Mouse (Mus musculus) neural tube, embryonic 10.5 days (tissue): Measurements from ENCODE around the gene Ranbp3.
"Not testable (repeated sequence)": the region's sequence is repeated elsewhere in the genome, so short reads cannot be mapped to it uniquely, and the experiment has no call there.

Source experiments
- DNase-seq: peaks from one replicate; pipeline ENCODE4 v3.0.0-alpha.2; 2017; ENCODE audit warnings: low spot score; ENCODE audit errors: extremely low spot score

The Ranbp3 gene

DNA sequence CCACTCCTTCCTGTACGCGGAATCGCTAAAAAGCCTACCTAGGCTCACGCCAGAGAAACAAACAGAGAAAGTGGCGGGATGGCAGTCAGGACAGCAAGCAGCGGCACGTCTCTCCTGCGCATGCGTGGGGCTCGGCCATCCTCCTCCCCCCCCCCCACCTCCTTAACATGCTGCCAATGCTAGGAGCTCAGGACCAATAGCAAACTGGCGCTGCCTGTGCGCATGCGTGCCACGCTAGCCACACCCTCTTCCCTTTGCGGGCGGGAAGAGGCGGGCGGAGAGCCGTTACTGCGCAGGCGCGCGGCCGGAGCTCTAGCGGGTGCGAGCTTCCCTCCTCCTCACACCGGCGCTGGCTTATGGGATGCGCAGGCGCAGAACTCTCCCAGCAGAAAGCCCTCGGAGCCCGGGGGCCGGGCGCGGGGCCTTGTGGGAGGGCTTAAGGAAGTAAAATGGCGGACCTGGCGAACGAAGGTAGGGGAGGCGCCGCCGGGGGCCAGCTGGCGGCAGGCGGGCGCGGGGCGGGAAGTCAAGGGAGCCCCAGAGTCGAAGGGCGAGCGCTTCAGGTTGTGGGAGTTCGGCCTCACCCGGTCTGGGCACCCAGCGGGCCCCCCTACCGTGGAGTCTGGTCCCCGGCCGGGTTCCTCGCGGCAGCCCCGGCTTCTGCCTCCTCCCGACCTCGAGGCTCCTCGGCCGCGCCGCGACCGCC, at the start of gene Ranbp3:
Ranbp3 (plus strand) TSS at position 354 of the 706 bp plus-strand sequence.
- DNase-seq = peak; percentile 100

DNA sequence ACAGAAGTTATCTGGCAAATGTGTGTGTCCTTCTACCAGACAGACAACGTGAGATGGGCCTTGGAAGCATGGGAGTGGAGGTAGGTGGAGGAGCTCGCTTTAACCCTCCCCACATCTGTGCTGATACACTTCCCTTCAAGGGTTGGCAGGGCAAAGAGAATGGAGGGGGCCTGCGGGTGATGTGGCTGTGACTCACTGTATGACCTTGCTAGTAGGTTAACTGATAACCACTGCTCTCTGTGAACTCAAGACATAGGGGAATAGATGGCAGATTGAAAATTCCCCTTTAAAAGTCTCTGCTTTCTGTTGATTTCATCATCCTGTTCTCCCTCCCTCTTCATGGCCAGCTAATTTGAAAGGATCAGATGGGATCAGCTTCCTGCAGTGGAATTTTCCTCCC, 47.6 kb upstream of the Ranbp3 start:
- no peak for DNase-seq

DNA sequence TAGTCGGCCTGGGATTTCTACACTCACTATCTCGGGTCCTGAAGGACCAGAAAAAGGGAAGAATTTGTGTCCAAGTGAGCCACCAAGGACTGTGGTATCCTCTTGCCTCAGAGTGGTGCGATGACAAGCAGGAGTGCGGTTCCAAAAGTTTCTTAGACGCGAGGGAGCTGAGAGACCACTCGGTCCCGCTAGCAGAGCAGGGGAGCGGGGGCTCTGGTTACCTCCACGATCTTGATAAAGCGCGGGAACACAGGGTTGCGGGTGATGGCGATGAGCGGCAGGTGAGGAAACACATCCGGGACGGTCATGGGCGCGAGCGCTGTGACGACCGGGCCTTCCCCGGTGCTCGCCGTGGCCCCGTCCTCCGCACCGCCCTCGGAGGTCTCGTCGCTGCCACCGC, 46.8 kb upstream of the Ranbp3 start:
- no peak for DNase-seq

DNA sequence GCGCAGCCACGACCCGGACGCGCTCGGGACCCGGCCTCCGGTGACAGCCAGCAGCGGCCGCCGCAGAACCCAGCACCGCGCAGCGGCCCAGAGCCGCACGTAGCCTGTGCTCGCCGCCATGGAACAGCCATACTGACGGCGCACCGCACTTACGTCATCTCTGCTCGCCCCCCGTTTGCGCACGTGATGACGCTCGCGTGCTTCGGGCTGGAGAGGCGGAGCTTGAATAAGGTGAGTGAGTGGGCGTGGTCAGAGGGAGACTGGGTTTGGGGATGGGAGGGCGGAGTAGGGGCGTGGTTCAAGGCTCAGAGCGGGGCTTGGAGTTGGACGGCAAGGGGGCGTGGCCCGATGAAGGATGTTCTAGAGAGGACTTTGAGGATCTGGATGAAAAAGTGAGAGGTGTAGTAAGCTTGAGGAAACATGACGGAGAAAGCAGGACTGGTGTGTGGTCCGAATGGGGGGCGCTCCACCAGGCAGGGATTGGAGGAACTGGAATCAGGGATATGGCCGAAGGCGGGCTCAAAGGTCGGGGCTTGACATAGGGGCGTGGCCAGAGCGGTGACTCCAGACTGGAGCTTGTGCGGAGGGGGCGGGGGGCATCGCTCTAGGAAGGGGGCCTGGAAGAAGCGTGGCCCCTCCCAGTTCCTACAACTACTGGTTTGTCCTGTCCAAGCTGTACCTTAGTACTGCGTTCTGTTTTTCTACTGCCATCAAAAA, 46.2 kb upstream of the Ranbp3 start, which contains the start of gene Lonp1:
Lonp1 (minus strand) TSS at position 134 of the 717 bp plus-strand sequence.
- peak; percentile 99 for DNase-seq

DNA sequence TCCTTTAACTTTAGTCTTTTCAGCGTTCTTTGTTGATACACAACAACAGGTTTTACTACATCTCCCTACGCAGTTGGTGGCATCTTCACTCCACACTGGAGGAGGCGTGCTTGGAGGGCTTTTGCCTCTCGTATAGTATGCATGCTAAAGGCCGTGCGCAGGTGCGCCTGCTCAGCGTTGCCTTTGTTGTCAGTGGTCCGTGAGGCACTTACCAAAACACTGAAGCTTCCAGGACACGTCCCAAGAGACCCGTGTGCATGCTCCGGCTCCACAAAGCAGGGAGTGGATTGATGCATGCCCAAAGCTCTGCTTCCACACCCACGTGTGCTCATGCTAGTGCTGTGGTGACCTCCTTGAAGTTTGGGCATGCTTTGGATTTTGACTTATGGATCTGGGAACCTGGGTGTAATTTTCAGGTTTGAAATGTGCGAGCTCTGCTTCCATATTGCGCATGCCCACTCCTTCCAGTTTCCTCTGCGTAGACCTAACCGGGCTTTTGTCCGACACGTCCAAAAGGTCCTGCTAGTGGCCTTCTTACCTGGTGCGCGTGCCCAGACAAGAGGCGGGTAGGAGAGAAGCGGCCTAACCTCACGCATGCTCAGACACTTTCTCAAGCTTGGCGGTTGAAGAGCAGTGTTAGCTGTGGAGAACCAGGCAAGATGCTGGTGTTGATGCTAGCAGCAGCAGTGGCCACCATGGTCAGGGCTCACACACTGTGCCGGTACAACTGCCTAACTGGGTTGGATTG, 45.4 kb upstream of the Ranbp3 start, which contains the start of gene Catsperd:
Catsperd (plus strand) TSS at position 614 of the 748 bp plus-strand sequence.
- peak; percentile 45 for DNase-seq

DNA sequence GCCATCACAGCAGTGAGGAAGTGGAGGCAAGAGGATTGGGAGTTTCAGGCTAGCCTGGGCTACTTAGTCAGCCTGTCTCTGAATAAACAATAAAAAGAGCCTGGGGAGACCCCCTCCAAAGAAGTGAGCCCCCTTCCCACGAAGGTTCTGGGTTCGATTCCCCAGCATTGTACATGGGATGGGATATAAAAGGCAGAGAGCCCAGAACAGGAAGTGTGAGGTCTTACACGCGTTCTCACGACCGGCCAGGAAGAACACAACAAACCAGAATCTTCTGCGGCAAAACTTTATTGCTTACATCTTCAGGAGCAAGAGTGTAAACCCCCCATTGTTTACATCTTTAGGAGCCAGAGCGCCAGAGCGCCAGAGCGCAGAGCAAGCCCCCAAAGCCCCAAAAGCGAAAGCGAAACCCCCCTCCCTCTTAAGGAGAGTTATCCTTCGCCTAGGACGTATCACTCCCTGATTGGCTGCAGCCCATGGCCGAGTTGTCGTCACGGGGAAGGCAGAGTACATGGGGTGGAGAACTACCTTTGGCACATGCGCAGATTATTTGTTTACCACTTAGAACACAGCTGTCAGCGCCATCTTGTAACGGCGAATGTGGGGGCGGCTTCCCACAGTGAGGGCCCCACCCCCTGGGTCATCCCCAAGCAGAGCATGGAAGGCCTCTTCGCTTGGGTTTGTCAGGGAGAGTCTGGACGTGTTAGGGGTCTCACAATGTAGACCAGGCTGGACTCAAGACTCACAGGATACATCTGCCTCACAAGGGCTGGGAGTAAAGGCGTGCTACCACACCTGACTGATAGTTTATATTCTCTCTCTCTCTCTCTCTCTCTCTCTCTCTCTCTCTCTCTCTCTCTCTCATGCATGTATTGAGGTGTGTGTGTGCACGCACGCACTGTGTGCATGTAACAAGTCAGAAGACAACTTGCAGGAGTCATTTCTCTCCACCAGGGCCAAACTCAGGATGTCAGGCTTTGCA, 43.0 kb upstream of the Ranbp3 start:
- not testable (repeated sequence) for DNase-seq

DNA sequence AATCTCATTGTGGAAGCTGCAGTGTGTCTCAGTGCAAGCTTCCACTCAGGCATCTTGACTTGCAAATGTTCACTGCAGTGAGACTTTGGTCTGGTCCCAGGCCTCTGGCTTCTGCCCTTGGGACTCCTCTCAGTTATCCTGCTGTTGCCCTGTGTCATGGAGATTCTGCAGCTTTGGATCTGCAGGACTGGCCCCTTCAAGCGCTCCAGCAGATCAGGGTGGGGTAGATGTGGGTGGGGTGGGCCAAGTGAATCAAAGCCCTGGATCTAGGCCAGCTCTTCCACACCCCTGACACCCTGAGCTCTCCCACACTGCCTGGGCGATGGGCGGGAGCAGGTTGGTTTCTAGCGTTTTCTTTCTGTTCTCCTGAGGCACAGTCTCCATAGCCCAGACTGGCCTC, 41.3 kb upstream of the Ranbp3 start:
- no peak for DNase-seq

DNA sequence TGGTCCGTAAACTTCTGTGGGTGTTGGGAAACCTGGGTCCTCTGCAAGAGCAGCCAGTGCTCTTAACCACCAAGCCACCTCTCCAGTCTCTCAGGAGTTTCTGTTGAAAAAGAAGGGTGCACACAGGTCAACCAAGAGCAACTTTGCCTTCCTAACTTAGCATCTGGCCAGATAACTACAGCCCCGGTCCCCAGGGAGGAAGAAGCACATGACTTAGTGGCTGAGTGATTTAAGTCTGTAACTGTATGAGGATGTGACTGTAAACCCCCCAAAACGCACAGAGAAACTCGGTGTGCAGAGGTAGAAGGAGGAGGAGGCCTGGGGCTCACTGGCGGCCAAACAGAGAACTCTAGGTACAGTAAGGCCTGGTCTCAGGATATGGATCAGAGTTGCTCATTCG, 39.1 kb upstream of the Ranbp3 start:
- DNase-seq = no peak

DNA sequence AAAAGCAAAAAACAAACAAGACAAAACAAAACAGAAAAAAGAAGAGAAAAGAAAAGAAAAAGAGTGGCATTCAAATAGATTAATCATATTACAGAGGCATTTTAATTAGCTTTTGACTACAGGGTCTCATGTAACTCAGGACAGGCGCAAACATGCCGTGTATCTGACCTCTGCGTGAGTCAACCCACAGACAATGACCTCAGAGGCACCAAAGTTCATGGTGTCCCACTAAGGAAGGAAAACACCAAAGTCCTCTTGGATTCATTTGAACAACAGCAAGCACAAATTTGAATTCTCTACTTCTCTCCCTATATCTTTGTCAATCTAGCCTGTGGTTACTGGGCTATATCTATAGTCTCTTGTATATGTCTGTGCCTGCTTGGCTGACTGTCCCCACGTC, 29.9 kb upstream of the Ranbp3 start:
- no peak for DNase-seq

DNA sequence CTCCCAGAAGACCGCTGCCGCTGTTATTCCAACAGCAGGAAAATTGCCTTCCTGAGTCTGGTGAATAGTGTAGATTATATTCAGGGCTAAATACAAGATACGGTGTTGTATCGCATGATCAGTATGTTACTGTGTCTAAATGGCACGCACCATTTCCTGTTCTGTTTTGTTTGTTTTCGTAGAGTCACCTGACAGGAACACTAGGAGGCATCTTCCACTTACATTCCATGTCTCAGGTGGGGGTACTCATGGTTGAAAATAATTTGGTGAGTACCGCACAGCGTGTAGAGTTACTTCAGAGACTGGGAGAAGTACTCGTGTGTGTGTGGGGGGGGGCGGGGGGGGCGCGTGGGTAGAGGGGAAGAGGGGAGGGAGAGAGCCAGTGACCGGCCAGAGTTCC, 25.5 kb upstream of the Ranbp3 start:
- DNase-seq = no peak

DNA sequence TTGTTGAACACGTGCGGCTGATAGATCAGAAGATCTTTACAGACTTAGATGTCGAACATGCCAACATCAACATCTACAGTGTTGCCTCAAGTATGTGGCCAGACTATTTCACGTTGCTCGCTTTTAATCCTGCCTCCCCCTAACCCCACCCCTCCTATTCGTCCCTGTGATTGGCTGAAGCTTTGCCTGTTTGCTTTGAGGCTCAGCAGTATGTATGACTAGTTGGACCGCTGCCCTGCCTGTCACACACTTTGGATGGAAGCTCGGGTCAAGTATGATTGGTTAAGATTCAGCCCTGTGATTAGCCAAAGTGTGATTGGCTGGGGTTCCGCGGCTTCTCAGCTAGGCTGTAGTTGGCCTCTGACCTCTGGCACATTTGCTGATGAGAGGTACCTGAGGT, 21.3 kb upstream of the Ranbp3 start:
- no peak for DNase-seq

DNA sequence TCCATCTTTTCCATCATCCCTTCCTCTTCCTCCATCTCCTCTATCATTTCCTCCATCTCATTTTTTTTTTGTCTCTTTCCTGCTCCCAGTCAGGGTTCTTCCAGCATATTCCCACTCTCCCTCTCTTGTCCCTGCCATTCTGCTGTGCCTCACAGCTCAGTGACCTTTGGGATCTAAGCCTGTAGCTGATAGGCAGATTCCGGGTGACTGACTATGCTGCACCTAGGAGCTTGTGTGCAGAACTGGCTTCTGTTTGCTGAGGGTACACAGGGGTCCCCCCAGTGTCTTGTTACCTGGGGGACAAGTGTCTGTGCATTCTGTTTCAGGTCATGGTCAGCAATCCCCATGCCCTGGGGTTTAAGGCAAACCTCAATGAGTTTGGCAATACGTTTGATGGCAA, 18.3 kb upstream of the Ranbp3 start:
- no peak for DNase-seq

DNA sequence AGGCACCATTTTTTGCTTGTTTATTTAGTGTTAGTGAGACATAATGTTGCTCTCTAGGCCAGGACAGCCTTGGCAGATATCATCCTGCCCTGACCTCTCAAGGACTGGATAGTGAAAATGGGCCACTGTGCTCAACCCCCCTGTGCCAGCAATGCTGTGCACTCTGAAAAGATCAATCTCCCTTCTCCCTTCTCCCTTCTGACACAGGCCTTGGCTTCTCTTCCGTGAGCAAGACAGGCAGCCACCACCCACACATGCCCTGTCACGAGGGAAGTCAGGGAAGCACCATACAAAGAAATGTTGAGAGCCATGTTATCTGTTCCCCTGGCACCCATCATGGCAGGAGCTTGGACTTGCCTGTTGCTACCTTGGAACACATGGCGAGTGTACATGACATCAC, 17.8 kb upstream of the Ranbp3 start:
- DNase-seq = no peak

DNA sequence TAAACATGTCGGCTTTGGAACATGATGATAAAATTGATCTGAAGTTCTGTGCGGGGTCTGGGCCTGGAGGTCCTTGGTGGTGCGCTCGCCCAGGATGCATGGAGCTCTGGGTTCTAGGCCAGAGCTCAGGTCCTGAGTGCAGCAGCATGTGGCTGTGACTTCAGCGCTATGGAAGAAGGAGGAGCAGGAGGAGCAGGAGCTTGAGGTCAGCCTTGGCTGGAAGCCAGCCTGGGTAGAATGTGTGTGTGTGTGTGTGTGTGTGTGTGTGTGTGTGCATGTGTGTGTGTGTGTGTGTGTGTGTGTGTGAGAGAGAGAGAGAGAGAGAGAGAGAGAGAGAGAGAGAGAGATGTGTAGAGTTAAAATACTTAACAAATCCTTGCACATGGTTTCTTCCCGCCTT, 16.9 kb upstream of the Ranbp3 start:
- no peak for DNase-seq

DNA sequence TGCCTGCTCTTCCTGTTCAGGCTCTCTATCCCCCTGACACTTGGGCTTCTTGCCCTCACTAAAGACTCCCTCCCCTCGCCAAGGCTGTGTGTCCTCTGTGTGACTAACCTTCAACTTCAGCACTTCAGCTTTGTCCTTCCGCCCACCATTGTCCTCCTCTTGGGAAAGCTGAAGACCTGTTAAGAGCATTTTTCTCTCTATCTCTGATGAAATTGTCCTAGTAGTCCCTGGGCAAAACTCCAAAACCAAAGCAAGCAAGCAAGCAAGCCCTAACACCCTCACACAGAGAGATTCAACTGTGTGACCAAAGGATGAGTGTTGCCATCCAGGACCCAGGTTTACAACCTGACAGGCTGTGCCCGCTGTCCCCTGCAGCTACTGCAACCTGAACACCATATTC, 9.4 kb upstream of the Ranbp3 start:
- no peak for DNase-seq

DNA sequence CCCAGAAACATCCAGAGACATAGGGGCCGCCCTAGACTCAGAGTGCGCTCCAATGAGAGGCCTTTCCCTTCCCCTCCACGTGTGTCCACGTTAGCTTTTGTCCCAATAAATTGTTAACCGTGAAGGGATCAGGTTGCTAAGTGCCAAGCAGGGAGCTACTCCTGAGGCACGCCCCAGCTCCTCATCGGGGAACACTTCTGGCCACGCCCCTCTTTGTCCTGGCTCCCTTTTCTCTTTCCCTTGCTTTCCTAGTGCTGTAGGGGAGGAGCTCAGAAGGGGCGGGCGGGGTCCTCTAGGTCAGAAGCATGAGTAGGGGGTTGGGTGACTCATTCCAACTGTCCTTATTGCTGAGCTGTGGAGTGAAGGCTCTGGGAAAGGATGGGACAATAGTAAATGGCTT, 8.8 kb upstream of the Ranbp3 start:
- DNase-seq = peak; percentile 43

DNA sequence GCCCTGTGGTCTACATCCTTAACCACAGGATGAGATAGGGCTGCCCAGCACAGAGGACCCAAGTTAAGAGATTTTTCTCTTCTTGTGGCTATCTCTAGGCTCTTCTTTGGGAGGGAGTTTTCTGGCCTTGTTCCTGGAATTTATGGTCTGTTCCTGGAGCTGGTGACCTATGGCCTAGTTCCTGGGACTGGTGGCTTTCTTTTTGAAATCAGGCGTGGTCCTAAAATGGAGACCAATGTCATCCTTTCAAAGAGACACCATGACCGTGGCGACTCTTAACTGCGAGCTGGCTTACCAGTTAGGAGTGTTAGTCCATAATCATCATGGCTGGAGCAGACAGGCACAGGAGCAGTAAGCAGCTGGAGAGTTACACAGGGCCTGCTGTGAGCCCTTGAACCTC, 6.7 kb upstream of the Ranbp3 start:
- no peak for DNase-seq

DNA sequence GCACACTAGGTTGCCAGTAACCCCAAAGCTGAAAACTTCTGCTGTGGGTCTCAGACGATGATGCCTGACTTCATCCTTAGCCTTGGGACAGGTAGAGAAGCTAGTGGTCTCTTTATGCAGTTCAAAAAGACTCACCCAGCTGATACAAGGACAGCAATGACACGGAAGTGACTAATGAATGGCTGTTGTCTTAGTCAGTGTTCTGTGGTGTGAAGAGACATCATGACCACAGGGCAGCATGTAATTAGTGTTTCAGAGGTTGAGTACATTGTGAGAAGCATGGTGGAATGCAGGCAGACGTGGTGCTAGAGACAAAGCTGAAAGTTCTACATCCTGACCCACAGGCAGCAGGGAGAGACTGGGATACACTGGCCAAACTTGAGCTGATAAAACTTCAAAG, 5.5 kb upstream of the Ranbp3 start:
- DNase-seq = no peak

DNA sequence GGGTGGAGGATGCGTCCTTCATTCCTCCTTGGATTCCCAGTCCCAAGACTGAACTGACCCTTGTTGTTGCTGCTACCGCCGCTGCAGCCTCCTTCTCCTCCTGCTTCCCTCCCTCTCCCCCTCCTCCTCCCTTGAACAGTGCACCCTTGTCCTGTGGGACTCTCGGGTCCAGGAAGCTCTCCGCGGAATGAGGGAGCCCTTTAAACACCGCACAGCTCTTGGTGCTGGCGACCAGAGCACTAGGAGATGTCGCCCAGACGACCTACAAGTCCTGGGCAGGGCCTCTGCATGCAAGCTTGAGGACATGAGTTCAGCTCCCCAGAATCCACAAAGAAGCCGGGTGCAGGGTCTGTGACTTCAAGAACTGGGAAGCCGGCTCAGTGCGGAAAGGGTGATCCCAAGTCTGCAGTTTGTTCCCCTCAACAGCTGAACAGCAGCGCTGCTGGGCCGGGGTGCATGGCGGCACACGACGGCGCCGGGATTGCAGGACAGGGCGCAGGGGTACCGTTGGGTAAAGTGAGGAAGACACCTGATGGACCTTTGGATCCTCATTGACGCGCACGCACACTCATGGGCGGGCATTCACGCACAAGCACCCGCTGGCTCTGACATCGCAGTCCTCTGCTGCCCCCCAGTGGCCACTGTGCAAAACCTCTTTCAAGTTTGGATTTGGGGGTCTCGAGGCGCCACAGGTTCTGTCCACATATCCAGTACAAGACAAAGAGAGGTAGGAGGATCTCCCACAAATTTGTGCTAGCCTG, 4.5 kb upstream of the Ranbp3 start:
- DNase-seq = peak; percentile 93

DNA sequence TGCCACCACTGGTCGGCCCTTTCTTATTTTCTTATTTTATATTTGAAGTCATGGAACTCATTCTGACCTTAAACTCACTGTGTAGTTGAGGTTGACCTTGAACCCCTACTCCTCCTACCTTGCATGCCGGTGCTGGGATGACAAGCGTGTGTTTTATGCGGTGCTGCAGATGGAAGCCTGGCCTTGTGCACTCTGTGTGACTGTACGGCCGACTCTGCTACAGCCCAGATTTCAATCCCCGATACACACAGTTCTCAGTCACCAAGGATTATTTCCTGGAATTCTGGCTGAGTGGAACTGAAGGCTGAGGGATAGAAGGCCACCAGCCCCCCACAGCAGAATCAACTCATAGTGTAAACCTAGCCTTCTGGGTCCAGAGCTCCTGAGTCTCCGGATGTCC, 3.3 kb upstream of the Ranbp3 start:
- no peak for DNase-seq
